Mouse (Mus musculus): ENCODE results near the gene Rbm6. TPM values are rescaled to one million over a fixed set of nuclear protein-coding genes. Genes with fewer than 3 reads are reported as not detected.

Gene Rbm6
- total RNA-seq, 2 experiments from 2014 or later, result 52.3 to 59.6 TPM

DNA sequence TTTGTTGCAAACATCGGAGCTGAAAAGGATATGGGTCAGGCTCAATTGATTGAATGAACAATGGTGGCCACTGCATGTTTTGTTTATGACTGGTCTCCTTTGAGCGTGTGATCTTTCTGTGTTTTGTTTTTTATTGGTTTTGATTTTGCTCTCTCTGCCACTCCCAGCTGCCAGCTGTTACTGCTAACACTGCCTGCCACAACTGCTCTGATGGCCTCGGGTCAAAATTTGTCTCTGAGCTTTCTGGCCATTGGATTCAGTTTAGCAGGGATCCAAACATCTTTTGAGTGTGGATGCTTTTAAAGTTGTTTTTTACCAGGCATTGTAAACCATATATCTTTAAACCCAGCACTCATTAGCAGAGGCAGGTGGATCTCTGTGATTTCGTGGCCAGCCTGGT, 7.4 kb upstream of the Rbm6 start:
- no peak for DNase-seq (ENCODE audit: low spot score in 2 of 2)

DNA sequence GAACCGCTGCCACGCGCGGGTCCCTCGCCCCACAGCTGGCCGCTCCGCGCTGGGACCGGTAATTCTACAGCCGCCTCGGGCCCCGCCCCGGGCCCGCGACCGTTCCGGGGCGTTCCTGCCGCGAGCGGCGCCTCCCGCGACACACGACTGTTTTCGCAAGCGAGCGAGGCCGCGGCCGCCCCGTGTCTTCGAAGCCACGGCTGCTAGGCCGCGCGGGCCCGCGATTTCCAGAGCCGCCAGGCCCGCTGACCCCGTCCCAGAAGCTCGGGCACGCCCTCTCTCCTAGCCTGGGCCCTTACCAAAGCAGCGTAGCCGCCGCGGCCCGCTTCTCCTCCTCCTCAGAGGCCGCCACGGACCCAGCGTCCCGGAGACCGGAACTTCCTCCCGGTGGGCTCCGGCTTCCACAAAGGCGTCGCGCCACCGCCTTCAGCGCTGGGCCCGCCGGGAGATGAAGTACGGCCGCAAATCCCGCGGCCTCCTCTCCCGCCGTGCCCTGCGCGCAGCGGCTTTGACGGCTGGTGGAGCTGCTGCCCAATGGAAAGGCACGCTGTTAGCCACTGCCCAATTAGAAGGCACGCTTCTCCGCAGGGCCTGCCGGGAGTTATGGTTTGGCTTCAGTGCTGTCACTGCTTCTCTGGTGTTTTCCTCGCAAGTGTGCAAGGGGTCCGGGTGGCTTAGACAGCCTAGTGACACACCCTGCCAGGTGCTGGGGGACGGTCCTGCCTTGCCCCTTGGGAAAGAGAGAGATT, 513 bp downstream of the Rbm6 start:
- peak; percentile 97 to 98 for DNase-seq (ENCODE audit: low spot score in 2 of 2)

GRCm38 (mm10) chr9:107866081-107866480, 7.0 kb downstream of the Rbm6 start:
- DNase-seq (ENCODE audit: low spot score in 2 of 2), result no peak

DNA sequence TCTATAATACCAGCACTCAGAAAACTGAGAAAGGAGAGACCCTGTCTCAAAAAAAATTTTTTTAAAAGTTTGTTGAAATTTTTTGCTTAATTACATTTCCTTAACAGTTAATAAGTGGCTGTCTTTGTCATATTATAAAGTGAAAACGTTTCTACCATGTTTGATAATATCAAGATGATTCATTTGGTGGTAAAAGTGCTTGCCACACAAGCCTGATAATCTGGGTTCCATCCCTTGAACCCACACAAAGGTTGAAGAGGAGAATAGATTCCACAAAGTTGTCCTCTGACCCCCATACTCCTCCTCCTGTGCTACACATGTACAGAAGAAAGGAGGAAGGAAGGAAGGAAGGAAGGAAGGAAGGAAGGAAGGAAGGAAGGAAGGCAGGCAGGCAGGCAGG, 8.5 kb downstream of the Rbm6 start:
- no peak for DNase-seq (ENCODE audit: low spot score in 2 of 2)

DNA sequence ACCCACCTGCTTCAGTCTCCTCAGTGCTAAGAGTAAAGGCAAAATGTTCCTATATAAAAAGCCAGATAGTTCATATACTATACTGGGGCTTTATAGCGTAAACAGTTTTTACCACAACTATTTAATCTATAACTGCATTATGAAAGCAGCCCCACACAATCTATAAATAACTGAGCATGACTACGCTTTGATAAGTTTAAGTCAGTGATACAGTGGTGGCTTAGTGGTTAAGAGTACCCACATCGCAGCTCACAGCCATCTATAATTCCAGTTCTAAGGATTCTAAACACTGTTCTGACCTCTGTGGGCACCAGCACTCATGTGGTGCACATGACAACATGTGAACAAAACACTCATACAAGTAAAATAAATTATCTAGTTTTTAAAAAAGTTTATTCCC, 14.7 kb downstream of the Rbm6 start:
- DNase-seq (ENCODE audit: low spot score in 2 of 2), result no peak

GRCm38 (mm10) chr9:107848922-107849321, 24.1 kb downstream of the Rbm6 start:
- DNase-seq (ENCODE audit: low spot score in 2 of 2), result no peak

GRCm38 (mm10) chr9:107842709-107843108, 30.3 kb downstream of the Rbm6 start:
- no peak for DNase-seq (ENCODE audit: low spot score in 2 of 2)

- DNase-seq (ENCODE audit: low spot score in 2 of 2), result no peak
Observed at GRCm38 (mm10) chr9:107838869-107839268, 34.2 kb downstream of the Rbm6 start.

DNA sequence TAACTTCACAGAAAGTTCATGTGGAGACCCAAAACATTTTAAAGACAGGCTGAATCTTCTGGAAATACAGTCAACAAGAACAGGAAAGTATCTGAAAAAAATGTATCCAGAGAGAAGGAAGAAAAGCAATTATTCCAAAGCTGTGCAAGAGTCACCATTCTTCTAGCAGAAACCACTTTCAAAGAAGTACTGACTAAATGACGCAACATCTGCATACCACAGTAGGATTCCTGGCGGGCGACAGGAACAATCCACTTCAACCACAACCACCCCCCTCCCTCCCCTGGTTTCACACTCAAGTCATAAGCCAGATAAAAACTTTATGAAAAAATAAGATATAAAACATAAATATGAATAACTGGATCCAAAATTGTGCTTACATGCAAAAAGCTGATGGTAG, 39.2 kb downstream of the Rbm6 start:
- DNase-seq (ENCODE audit: low spot score in 2 of 2), result no peak

DNA sequence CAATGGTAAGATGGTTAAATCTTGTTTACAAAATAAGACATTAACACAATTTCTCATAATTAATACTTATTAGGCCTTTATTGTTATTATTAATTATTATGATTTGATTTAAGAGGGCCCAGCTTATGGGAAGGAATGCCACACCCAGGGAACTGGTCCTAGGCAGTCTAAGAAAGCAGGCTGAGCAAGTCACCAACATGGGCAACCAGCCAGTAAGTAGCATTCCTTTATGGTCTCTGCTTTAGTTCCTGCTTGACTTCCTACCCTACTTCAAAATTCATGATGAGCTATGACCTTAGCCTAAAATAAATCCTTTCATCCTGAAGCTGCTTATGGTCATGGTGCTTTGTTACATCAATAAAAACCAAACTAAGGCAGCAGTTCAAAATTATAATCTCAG, 41.3 kb downstream of the Rbm6 start:
- DNase-seq (ENCODE audit: low spot score in 2 of 2), result no peak

DNA sequence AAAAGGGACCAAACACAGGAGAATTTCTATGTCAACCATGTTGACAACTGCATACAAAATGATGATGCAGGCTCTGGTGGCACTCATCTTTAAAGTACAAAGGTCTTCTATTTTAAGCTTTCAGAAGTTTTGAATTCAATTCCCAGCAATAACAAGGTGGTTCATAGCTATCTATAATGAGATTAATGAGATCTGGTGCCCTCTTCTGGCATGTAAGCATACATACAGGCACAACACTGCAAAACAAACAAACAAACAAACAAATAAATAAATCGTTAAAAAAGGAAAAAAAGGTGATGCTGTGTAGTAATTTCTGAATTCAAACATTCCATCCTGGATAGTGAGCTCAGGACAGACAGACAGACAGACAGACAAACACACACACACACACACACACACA, 60.9 kb downstream of the Rbm6 start:
- DNase-seq (ENCODE audit: low spot score in 2 of 2), result no peak

DNA sequence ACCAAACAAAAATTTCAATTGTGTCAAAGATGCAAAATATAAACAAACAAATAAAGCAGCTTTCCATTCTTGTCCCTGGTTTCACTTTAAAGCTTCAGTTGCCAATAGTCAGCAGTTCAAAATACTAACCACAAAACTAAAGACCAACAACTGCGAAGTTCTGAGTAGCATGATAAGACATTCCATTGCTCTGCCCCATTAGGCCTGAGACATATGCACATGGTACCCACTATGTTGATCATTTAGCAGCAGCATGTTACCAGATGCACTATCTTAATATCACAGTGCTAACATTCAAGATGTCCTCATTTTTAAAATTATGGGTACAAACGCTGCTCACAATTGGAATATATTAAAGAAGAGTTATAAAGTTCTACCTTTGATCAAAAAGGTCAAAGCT, 62.1 kb downstream of the Rbm6 start:
- DNase-seq (ENCODE audit: low spot score in 2 of 2), result no peak

DNA sequence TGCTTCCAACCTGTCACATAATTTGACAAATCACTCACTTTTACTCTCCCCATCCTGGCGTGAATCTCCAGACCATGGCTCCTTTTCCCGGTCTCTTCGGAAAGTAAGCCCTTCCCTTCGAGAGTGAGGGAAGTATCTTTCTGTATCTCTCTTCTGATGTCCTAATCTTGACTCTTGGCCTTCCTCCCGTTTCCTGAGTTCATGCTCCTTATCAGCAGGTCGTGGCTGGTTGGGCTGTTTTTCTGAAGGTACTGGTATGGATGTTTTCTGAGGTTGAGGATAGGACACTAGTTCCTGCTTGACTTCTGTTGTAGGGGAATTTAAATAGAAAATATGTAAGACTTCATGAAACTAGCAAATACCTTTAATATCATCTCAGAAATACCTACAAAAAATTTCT, 81.3 kb downstream of the Rbm6 start:
- DNase-seq (ENCODE audit: low spot score in 2 of 2), result no peak

- no peak for DNase-seq (ENCODE audit: low spot score in 2 of 2)
Observed at GRCm38 (mm10) chr9:107782536-107783203, 90.4 kb downstream of the Rbm6 start.

GRCm38 (mm10) chr9:107776809-107777208, 96.2 kb downstream of the Rbm6 start:
- no peak for DNase-seq (ENCODE audit: low spot score in 2 of 2)

DNA sequence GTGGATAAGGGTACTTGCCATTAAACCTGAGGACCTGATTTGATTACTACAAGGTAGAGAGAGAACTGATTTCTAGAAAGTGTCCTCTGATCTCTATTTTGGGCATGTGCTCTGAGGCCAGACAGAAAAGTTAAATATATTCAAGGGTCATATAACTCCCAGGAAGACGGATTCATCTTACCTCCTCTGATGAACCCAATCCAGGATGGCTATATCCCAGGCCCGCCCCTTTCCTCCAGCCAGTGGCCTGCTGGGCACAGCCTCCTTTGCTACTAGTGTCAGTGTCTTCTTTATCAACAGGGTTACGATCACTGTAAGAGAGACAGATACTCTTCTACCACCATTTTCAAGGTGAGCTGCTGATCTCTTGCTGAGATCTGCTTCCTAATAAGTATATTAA, 98.6 kb downstream of the Rbm6 start:
- no peak for DNase-seq (ENCODE audit: low spot score in 2 of 2)

DNA sequence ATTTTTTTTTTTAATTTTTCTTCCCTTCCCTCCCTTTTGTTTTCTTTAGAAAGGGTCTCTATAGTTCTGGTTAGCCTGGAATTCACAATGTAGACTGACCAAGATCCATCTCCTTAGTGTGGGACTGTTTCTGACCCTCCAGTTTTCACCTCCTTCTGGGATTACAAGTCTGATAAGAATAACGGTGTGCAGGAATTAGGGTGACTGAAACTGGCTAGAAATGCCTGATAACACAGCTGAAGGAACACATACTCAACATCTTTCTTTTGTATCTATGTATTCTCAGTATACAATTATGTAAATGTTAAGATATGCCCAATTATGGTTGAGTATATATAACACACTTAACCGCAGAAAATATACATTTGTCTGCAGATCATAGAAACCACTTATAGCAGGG, 101.3 kb downstream of the Rbm6 start:
- DNase-seq (ENCODE audit: low spot score in 2 of 2), result no peak

- peak; percentile 94 to 97 for DNase-seq (ENCODE audit: low spot score in 2 of 2)
Observed at GRCm38 (mm10) chr9:107770374-107771290, 102.4 kb downstream of the Rbm6 start, which contains the start of gene Rbm5. Gene Rbm5 (minus strand): TSS chr9:107770996.

DNA sequence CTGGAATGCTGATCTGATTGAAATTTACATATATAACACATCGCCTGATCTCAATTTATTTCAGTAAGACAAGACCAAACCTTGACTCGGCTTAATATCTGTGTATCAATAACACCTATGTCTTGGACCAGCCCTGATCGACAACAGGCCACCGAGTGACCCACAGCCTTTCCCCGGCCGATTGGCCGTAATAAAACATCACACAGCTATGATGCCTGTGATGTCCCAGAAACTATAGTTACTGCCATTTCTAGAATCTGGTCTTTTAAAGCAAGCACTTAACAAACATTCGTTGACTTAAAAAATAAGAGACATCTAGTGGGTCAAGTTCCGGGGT, 103.0 kb downstream of the Rbm6 start:
- no peak for DNase-seq (ENCODE audit: low spot score in 2 of 2)

- no peak for DNase-seq (ENCODE audit: low spot score in 2 of 2)
Observed at GRCm38 (mm10) chr9:107769445-107770000, 103.5 kb downstream of the Rbm6 start.

- DNase-seq (ENCODE audit: low spot score in 2 of 2), result peak in 1 of 2 experiments; percentile 13
Observed at GRCm38 (mm10) chr9:107768851-107769250, 104.2 kb downstream of the Rbm6 start.

GRCm38 (mm10) chr9:107759593-107759992, 113.4 kb downstream of the Rbm6 start:
- DNase-seq (ENCODE audit: low spot score in 2 of 2), result no peak

Measured in layer of hippocampus, adult 18-20 months (tissue).